In genomic region chr9:61369316-61370273, GRCm38 (mm10) we compare ENCODE assay signal across 8 mouse cellular contexts. TPM values are rescaled to one million over a fixed set of nuclear protein-coding genes. Genes with fewer than 3 reads are reported as not detected.
DNase-seq lines count a peak whose midpoint lies in the region; ATAC-seq and TF ChIP-seq lines count a peak whose summit lies in the region.

No protein-coding gene starts in this region.

- no peak for TF ChIP-seq POLR2A in heart, adult 2 months (IDR thresholded peaks at IDR 0.05; ENCODE audit: insufficient read depth, low read depth, low read length)

- no peaks in the 10 kb centered on the region for H3K79me2 ChIP-seq in heart, adult 2 months (replicated peaks; ENCODE audit: control insufficient read depth, insufficient read depth, low read length)

- peak overlapping the region; percentile 23 for H3K4me3 ChIP-seq in heart, adult 2 months
- H3K4me3 ChIP-seq in lung, embryonic 14.5 days (ENCODE audit: low read depth, low read length): peak overlapping the region; percentile 29

- H3K4me1 ChIP-seq in heart, adult 2 months (ENCODE audit: control insufficient read depth, insufficient read depth, low read length): peaks cover 4% of the 10 kb centered on the region; the same call in 1 of the 2 replicates
- peaks cover 41% of the 10 kb centered on the region for H3K4me1 ChIP-seq in lung, embryonic 14.5 days (ENCODE audit: insufficient read depth)

- peak overlapping the region; percentile 40 for H3K9ac ChIP-seq in heart, adult 2 months (ENCODE audit: low read depth, low read length)
- H3K9ac ChIP-seq in lung, embryonic 14.5 days: peak overlapping the region; percentile 32

- peak; percentile 84 for DNase-seq in 3134 (ENCODE audit: extremely low read depth, insufficient read length, low spot score)
- DNase-seq in ES-CJ7 (ENCODE audit: low read depth, low spot score): peak; percentile 49
- DNase-seq in cerebellum, postnatal 10 days: peak; percentile 73 to 84
- peak; percentile 58 to 67 for DNase-seq in heart, adult 2 months
- DNase-seq in kidney, adult 8-10 months: peak; percentile 43 to 54
- peak; percentile 72 for DNase-seq in lung, embryonic 14.5 days
- DNase-seq in retina, postnatal 1 day: peak; percentile 64
- DNase-seq in c-Kit-positive CD71-positive TER-119-positive erythroid progenitor cells, embryonic 14.5 days (ENCODE audit: low spot score): no peak

- intact Hi-C loops in heart, adult 2 months (cut with DNase I): loop anchor here (2.0 to 5.0 kb wide), 4 partner anchors 19 to 322 kb away; no protein-coding TSS in a partner anchor

- no peaks in the 10 kb centered on the region for H3K9me3 ChIP-seq in lung, embryonic 14.5 days (ENCODE audit: low read depth, low read length)

- ATAC-seq in lung, embryonic 14.5 days (ENCODE audit: insufficient read depth): peak; percentile 7; the same call in 1 of the 2 replicates

- H3K36me3 ChIP-seq in heart, adult 2 months (ENCODE audit: control insufficient read depth, insufficient read depth, low read length): no peaks in the 10 kb centered on the region
- no peaks in the 10 kb centered on the region for H3K36me3 ChIP-seq in lung, embryonic 14.5 days (ENCODE audit: insufficient read depth)

- no peak for TF ChIP-seq EP300 in heart, adult 2 months (IDR thresholded peaks at IDR 0.05; ENCODE audit: insufficient read depth, low read depth, low read length)

- peak overlapping the region; percentile 66 for H3K4me2 ChIP-seq in lung, embryonic 14.5 days

- peak; percentile 31 for TF ChIP-seq CTCF in heart, adult 2 months (IDR thresholded peaks at IDR 0.05)
- peak; percentile 42 for TF ChIP-seq CTCF in lung, embryonic 14.5 days (IDR thresholded peaks at IDR 0.05; ENCODE audit: low read depth)

- peak overlapping the region; percentile 17; the same call in 1 of the 2 replicates for H3K27ac ChIP-seq in heart, adult 2 months
- peak overlapping the region; percentile 79 for H3K27ac ChIP-seq in lung, embryonic 14.5 days (ENCODE audit: low read depth)

- WGBS in heart, adult 2 months: 7% methylated on average over 45 of the region's 45 CpGs
- WGBS in lung, embryonic 14.5 days: under 1% methylated on average over 45 of the region's 45 CpGs

- peaks cover 2% of the 10 kb centered on the region; the same call in 1 of the 2 replicates for H3K27me3 ChIP-seq in heart, adult 2 months (ENCODE audit: control insufficient read depth, insufficient read depth, low read length)
- H3K27me3 ChIP-seq in lung, embryonic 14.5 days (ENCODE audit: insufficient read depth, low read length): peaks cover 17% of the 10 kb centered on the region; the same call in 1 of the 2 replicates

RNA-seq across cellular contexts. Expression of gene Tle3, which starts 2.6 kb away (rescaled TPM):
- 10 to 100 TPM; 16.5 to 16.8 TPM for total RNA-seq in heart, adult 2 months (2021)
- 15.7 and 16.6 TPM in 2 replicates for polyA plus RNA-seq in heart, adult 2 months (2012; rRNA removed)
- 28.7 and 32.5 TPM in 2 replicates for polyA plus RNA-seq in lung, embryonic 14.5 days (2014; fragmentation: Nextera tagmentation; extraction: Ambion mirVana)
